Mouse (Mus musculus) spleen, adult 2 months (tissue): Measurements from ENCODE around the gene Ifitm1.

Experiments used
- CTCF ChIP-seq: fragments of 200-500 bp; IDR thresholded peaks from 2 replicates; pipeline ENCODE4 v1.5.1; 2011; ENCODE audit warnings: mild to moderate bottlenecking, inconsistent platforms; ENCODE audit not compliant: insufficient read depth, insufficient read length, insufficient replicate concordance; ENCODE audit errors: extremely low read depth
- POLR2A ChIP-seq: fragments of 200-500 bp; IDR thresholded peaks from 2 replicates; pipeline ENCODE4 v1.6.1; 2011; ENCODE audit warnings: low read depth, low read length, inconsistent platforms

GRCm38 (mm10) chr7:141003248-141004010, 36.4 kb downstream of the Ifitm1 start:
- TF ChIP-seq CTCF, result no peak
- no peak for TF ChIP-seq POLR2A
